Mouse (Mus musculus) lung, postnatal 0 days (tissue): Measurements from ENCODE around the gene Rfc5. TPM values are rescaled to one million over a fixed set of nuclear protein-coding genes. Genes with fewer than 3 reads are reported as not detected.

ENCODE experiments used
- ATAC-seq: fragments of 200-750 bp; cut with Nextera tagmentation; 2 replicates; pipeline ENCODE4 v1.8.0; 2017; ENCODE audit warnings: moderate library complexity
- DNase-seq: peaks from one replicate; pipeline ENCODE4 v3.0.0-alpha.2; 2016; ENCODE audit warnings: low spot score
- H3K27ac ChIP-seq: fragments of 300-500 bp; sonication (generic); 2 replicates; pipeline ENCODE4 v1.5.1; 2014; ENCODE audit warnings: antibody characterized with exemption, mild to moderate bottlenecking, low read length, mixed read lengths
- H3K27me3 ChIP-seq: fragments of 300-500 bp; sonication (generic); replicated peaks from 2 replicates; pipeline ENCODE4 v1.6.1; 2014; ENCODE audit warnings: low read length, mixed read lengths; ENCODE audit not compliant: insufficient read depth
- H3K36me3 ChIP-seq: fragments of 300-500 bp; sonication (generic); 2 replicates; pipeline ENCODE4 v1.6.1; 2014; ENCODE audit warnings: low read length, mixed read lengths; ENCODE audit not compliant: insufficient read depth
- H3K4me1 ChIP-seq: fragments of 300-500 bp; sonication (generic); 2 replicates; pipeline ENCODE4 v1.6.1; 2014; ENCODE audit warnings: antibody characterized with exemption, low read depth, low read length, mixed read lengths; ENCODE audit not compliant: insufficient read depth
- H3K4me2 ChIP-seq: fragments of 300-500 bp; sonication (generic); replicated peaks from 2 replicates; pipeline ENCODE4 v1.6.1; 2014; ENCODE audit warnings: low read depth, mild to moderate bottlenecking, low read length, moderate library complexity, mixed read lengths
- H3K4me3 ChIP-seq: fragments of 300-500 bp; sonication (generic); 2 replicates; pipeline ENCODE4 v1.5.1; 2014; ENCODE audit warnings: low read depth, low read length
- H3K9ac ChIP-seq: fragments of 300-500 bp; sonication (generic); replicated peaks from 2 replicates; pipeline ENCODE4 v1.6.1; 2014; ENCODE audit warnings: low read depth, mild to moderate bottlenecking
- H3K9me3 ChIP-seq: fragments of 300-500 bp; sonication (generic); 2 replicates; pipeline ENCODE4 v1.6.1; 2016; ENCODE audit warnings: low read length, mixed read lengths
- CTCF ChIP-seq: IDR thresholded peaks from 2 replicates; pipeline ENCODE4 v1.5.1; 2016; ENCODE audit warnings: antibody characterized with exemption, mild to moderate bottlenecking
- EP300 ChIP-seq: IDR thresholded peaks from 2 replicates; pipeline ENCODE4 v1.6.1; 2016; ENCODE audit warnings: antibody characterized with exemption, mild to moderate bottlenecking, control low read depth
- WGBS: fragments of 180-500 bp; shearing (Covaris S2); extraction: QIAGEN DNeasy Blood & Tissue Kit; methylation state at CpG from one replicate; pipeline ENCODE4 v1.1.7; 2014; 5-methylcytosine and 5-hydroxymethylcytosine counted together
- polyA plus RNA-seq: library from polyadenylated mRNA; unstranded; fragments of >200 nt; fragmentation: Nextera tagmentation; extraction: Ambion mirVana; gene quantifications from 2 replicates; pipeline ENCODE4 v1.2.1, GENCODE M21; 2015

Gene Rfc5
- polyA plus RNA-seq, 1 experiment from 2014 or later = 18.2 TPM

- TF ChIP-seq CTCF (peak; percentile 79), EP300 (no peak)
- DNase-seq = peak; percentile 74
- Histone ChIP-seq H3K27ac (no peak overlapping the region), H3K4me1 (peaks cover 32% of the 10 kb centered on the region), H3K36me3 (peaks cover 1% of the 10 kb centered on the region; the same call in 1 of the 2 replicates), H3K27me3 (no peaks in the 10 kb centered on the region), H3K9ac (no peak overlapping the region), H3K9me3 (no peaks in the 10 kb centered on the region), H3K4me3 (no peak overlapping the region), H3K4me2 (no peak overlapping the region; the same call in 1 of the 2 replicates)
- WGBS = 38% methylated on average over 11 of the region's 11 CpGs
- no peak for ATAC-seq
Observed at GRCm38 (mm10) chr5:117358725-117359124, 30.1 kb downstream of the Rfc5 start.

- peaks cover 28% of the 10 kb centered on the region for H3K4me1 ChIP-seq
- peak overlapping the region; percentile 92 for H3K4me2 ChIP-seq
- H3K27ac ChIP-seq = peak overlapping the region; percentile 97
- peak overlapping the region; percentile 94; the same call in 1 of the 2 replicates for H3K9ac ChIP-seq
- H3K27me3 ChIP-seq = no peaks in the 10 kb centered on the region
- WGBS = 6% methylated on average over 6 of the region's 6 CpGs
- TF ChIP-seq EP300 (no peak), CTCF (no peak)
- H3K9me3 ChIP-seq = no peaks in the 10 kb centered on the region
- no peaks in the 10 kb centered on the region for H3K36me3 ChIP-seq
- H3K4me3 ChIP-seq = peak overlapping the region; percentile 93
- ATAC-seq (no peak), DNase-seq (no peak)
Observed at GRCm38 (mm10) chr5:117358248-117358630, 30.6 kb downstream of the Rfc5 start.

GRCm38 (mm10) chr5:117357478-117358247 lies 31.2 kb downstream of the Rfc5 start:
- ATAC-seq (peak; percentile 44), DNase-seq (peak; percentile 49)
- H3K36me3 ChIP-seq = no peaks in the 10 kb centered on the region
- H3K27me3 ChIP-seq = no peaks in the 10 kb centered on the region
- WGBS = 3% methylated on average over 44 of the region's 49 CpGs
- H3K4me3 ChIP-seq = peak overlapping the region; percentile 93
- TF ChIP-seq EP300 = no peak
- no peak for TF ChIP-seq CTCF
- peak overlapping the region; percentile 94 for H3K9ac ChIP-seq
- H3K4me2 ChIP-seq = peak overlapping the region; percentile 92
- peaks cover 22% of the 10 kb centered on the region for H3K4me1 ChIP-seq
- H3K27ac ChIP-seq = peak overlapping the region; percentile 97
- no peaks in the 10 kb centered on the region for H3K9me3 ChIP-seq

- H3K27me3 ChIP-seq = no peaks in the 10 kb centered on the region
- H3K4me3 ChIP-seq = peak within 1 kb of the TSS; percentile 93
- H3K27ac ChIP-seq = peak within 1 kb of the TSS; percentile 97
- no peaks in the 10 kb centered on the region for H3K9me3 ChIP-seq
- DNase-seq (peak; percentile 88), ATAC-seq (peak; percentile 77)
- WGBS = no CpG with 5 or more reads among the region's 54 CpGs
- H3K4me1 ChIP-seq = peaks cover 22% of the 10 kb centered on the region
- H3K4me2 ChIP-seq = peak within 1 kb of the TSS; percentile 92
- peak within 1 kb of the TSS; percentile 94 for H3K9ac ChIP-seq
- TF ChIP-seq EP300 = no peak
- no peak for TF ChIP-seq CTCF
- no peaks in the 10 kb centered on the region for H3K36me3 ChIP-seq
Observed at GRCm38 (mm10) chr5:117357129-117357477, 31.7 kb downstream of the Rfc5 start, which contains the start of gene Wsb2. TSS of gene Wsb2 (plus strand) at chr5:117357304.

- peaks cover 22% of the 10 kb centered on the region for H3K4me1 ChIP-seq
- H3K27ac ChIP-seq = peak overlapping the region; percentile 97
- peak; percentile 39 for ATAC-seq
- WGBS = 4% methylated on average over 20 of the region's 24 CpGs
- no peaks in the 10 kb centered on the region for H3K27me3 ChIP-seq
- H3K36me3 ChIP-seq = no peaks in the 10 kb centered on the region
- no peaks in the 10 kb centered on the region for H3K9me3 ChIP-seq
- H3K9ac ChIP-seq = peak overlapping the region; percentile 94
- TF ChIP-seq CTCF (no peak), EP300 (peak; percentile 43; the same call in 1 of the 2 replicates)
- DNase-seq = peak; percentile 77
- peak overlapping the region; percentile 93 for H3K4me3 ChIP-seq
- H3K4me2 ChIP-seq = peak overlapping the region; percentile 92
Observed at GRCm38 (mm10) chr5:117356365-117357128, 32.3 kb downstream of the Rfc5 start.

GRCm38 (mm10) chr5:117355648-117356303 lies 33.1 kb downstream of the Rfc5 start:
- no peak overlapping the region for H3K9ac ChIP-seq
- no peaks in the 10 kb centered on the region for H3K9me3 ChIP-seq
- peak overlapping the region; percentile 93; the same call in 1 of the 2 replicates for H3K4me3 ChIP-seq
- WGBS = 28% methylated on average over 14 of the region's 14 CpGs
- H3K4me1 ChIP-seq = peaks cover 17% of the 10 kb centered on the region
- ATAC-seq (no peak), DNase-seq (no peak)
- TF ChIP-seq EP300 (no peak), CTCF (peak; percentile 66)
- peak overlapping the region; percentile 97 for H3K27ac ChIP-seq
- no peaks in the 10 kb centered on the region for H3K36me3 ChIP-seq
- H3K27me3 ChIP-seq = no peaks in the 10 kb centered on the region
- peak overlapping the region; percentile 92 for H3K4me2 ChIP-seq
